Mouse (Mus musculus) cerebellum, adult 2 months (tissue): ENCODE data around the gene Id1. TPM values are rescaled to one million over a fixed set of nuclear protein-coding genes. Genes with fewer than 3 reads are reported as not detected.

Experiments
- DNase-seq, 2 experiments: peaks; one replicate each; pipeline ENCODE4 v3.0.0; 2021
- H3K27ac ChIP-seq: fragments of 200-500 bp; 2 replicates; pipeline ENCODE4 v1.5.1; 2012; ENCODE audit warnings: low read length, control low read depth, inconsistent platforms; ENCODE audit not compliant: insufficient read depth
- H3K27me3 ChIP-seq: fragments of 200-500 bp; 2 replicates; pipeline ENCODE4 v1.6.1; 2012; ENCODE audit warnings: inconsistent platforms, mild to moderate bottlenecking, low read length, moderate library complexity; ENCODE audit not compliant: control insufficient read depth, insufficient read depth
- H3K4me1 ChIP-seq: fragments of 200-500 bp; 2 replicates; pipeline ENCODE4 v1.6.1; 2011; ENCODE audit warnings: low read length; ENCODE audit not compliant: control insufficient read depth, insufficient read depth
- H3K4me3 ChIP-seq: fragments of 200-500 bp; replicated peaks from 2 replicates; pipeline ENCODE3; 2011; ENCODE audit warnings: mild to moderate bottlenecking, low read depth, low read length, control low read depth; ENCODE audit not compliant: insufficient read depth
- CTCF ChIP-seq: fragments of 200-500 bp; IDR thresholded peaks from 2 replicates; pipeline ENCODE4 v1.5.1; 2011; ENCODE audit warnings: low read depth, mild to moderate bottlenecking, control low read depth, low read length, moderate library complexity, borderline replicate concordance; ENCODE audit not compliant: insufficient read depth
- POLR2A ChIP-seq: fragments of 200-500 bp; IDR thresholded peaks from 2 replicates; pipeline ENCODE4 v1.6.1; 2011; ENCODE audit warnings: low read length, control low read depth, borderline replicate concordance; ENCODE audit not compliant: insufficient read depth
- WGBS: fragments of 180-500 bp; shearing (Covaris S2); methylation state at CpG from one replicate; pipeline ENCODE4 v1.1.7; 2018; 5-methylcytosine and 5-hydroxymethylcytosine counted together
- polyA plus RNA-seq: library from polyadenylated mRNA; depleted of rRNA; stranded (reverse); fragments of >200 nt; gene quantifications from 2 replicates; pipeline ENCODE4 v1.2.3, GENCODE M21; 2012; rRNA removed

Gene Id1
- polyA plus RNA-seq, result 63.8 and 68.7 TPM in 2 replicates

DNA sequence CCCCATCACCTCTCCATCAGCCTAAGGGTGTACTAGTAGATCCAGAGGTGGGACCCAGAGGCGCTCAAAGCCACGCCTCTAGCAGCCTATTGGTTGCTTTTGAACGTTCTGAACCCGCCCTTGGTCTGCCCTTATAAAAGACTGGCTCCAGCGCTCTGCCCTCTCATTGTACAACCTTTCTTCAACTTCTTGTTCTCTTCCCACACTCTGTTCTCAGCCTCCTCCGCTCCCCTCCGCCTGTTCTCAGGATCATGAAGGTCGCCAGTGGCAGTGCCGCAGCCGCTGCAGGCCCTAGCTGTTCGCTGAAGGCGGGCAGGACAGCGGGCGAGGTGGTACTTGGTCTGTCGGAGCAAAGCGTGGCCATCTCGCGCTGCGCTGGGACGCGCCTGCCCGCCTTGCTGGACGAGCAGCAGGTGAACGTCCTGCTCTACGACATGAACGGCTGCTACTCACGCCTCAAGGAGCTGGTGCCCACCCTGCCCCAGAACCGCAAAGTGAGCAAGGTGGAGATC is at the start of gene Id1:
Gene Id1 (plus strand): TSS at position 162 of the 512 bp plus-strand sequence.
- TF ChIP-seq CTCF (no peak), POLR2A (peak; percentile 43; the same call in 1 of the 2 replicates)
- 0 out of 2 replicates have a peak within 1 kb of the TSS, but pooled peaks have one; percentile 41 for H3K27ac ChIP-seq
- H3K4me1 ChIP-seq, result peaks cover 16% of the 10 kb centered on the region; the same call in 1 of the 2 replicates
- peak; percentile 47 to 56 for DNase-seq
- WGBS, result 3% methylated on average over 28 of the region's 28 CpGs
- no peaks in the 10 kb centered on the region for H3K27me3 ChIP-seq
- peak within 1 kb of the TSS; percentile 76 for H3K4me3 ChIP-seq

DNA sequence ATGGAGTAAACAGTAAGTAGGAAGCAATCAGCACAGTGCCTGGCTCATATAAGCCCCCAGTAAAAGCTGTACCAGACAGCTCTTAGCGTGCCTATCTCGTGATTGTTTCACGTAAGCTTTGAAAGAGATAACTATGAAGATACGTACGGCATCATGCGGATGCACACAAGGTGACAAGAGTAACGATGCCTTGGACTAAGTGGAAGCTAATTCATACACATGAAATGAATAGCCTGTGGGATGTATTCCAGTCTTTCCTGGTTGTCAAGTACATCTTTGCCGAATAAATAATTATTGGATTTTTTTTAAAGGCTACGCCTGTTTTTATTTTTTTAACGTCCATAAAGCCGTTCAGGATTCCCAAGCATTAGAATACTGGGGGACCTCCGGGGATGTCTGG is 49.7 kb upstream of the Id1 start:
- 50% methylated on average over 12 of the region's 12 CpGs for WGBS
- TF ChIP-seq POLR2A (no peak), CTCF (no peak)
- no peaks in the 10 kb centered on the region for H3K27me3 ChIP-seq
- peak overlapping the region; percentile 65; the same call in 1 of the 2 replicates for H3K27ac ChIP-seq
- H3K4me1 ChIP-seq, result no peaks in the 10 kb centered on the region
- peak overlapping the region; percentile 39 for H3K4me3 ChIP-seq
- DNase-seq, result no peak

DNA sequence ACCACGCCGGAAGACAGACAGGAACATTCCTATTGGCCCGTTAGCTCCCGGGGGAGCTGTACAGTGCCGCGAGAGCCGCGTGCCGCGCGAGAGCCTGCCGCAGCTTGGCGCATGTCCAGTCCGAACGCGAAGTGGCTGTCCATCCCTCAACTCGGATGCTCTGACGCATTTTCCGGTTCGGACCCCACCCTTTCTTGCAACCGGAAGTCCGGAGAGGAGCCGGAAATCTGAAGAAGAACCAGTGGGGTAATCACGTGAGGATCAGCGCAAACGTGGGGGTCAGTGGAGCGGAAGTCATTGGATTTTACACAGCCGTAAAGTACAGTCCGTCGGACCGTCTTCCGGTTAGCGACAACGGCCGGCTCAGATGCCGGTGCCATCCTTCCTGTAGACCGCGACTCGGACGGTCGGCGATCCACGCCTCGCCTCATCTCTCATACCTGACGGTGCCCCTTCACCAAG is 49.2 kb upstream of the Id1 start, which contains the start of gene Mcts2:
Gene Mcts2 (plus strand): TSS at position 230 of the 462 bp plus-strand sequence.
- H3K27ac ChIP-seq, result peak within 1 kb of the TSS; percentile 65; the same call in 1 of the 2 replicates
- H3K4me3 ChIP-seq, result peak within 1 kb of the TSS; percentile 56
- H3K27me3 ChIP-seq, result no peaks in the 10 kb centered on the region
- DNase-seq, result peak; percentile 92 to 97
- WGBS, result 52% methylated on average over 45 of the region's 45 CpGs
- TF ChIP-seq POLR2A (peak; percentile 71), CTCF (no peak)
- no peaks in the 10 kb centered on the region for H3K4me1 ChIP-seq

DNA sequence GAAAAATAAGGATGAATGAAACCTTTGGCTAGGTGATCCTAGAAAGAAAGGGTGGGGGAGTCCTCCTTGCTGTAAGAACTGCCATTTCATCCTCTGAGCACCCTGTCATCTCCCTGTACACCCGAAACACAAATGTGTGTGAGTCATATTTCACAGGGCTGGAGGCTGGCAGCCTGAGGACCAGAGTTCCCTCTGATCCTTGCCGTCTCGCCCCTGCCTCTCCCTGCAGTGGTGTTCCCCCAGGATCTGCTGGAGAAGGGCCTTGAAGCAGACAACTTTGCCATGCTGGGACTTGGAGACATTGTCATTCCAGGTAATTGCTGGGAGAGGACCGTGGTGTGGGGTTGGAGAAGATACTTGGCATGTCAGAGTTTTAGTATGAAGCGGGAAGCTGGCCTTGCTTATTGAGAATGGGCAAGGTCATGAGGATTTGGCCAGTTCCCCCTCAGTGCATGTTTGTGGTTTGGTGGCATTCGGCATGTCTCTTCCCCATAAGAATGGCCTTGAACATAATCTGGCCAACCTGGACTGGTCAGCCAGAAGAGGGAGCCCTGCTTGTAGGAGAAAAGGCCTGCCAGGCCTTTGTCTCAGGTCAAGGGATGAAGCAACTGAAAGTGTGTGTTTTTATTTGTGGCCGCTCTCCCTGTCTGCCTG is 44.4 kb upstream of the Id1 start:
- TF ChIP-seq POLR2A (no peak), CTCF (peak; percentile 58; the same call in 1 of the 2 replicates)
- 61% methylated on average over 7 of the region's 7 CpGs for WGBS
- no peak for DNase-seq
- H3K4me1 ChIP-seq, result peaks cover 4% of the 10 kb centered on the region; the same call in 1 of the 2 replicates
- no peak overlapping the region for H3K4me3 ChIP-seq
- peak overlapping the region; percentile 6; the same call in 1 of the 2 replicates for H3K27ac ChIP-seq
- H3K27me3 ChIP-seq, result no peaks in the 10 kb centered on the region

DNA sequence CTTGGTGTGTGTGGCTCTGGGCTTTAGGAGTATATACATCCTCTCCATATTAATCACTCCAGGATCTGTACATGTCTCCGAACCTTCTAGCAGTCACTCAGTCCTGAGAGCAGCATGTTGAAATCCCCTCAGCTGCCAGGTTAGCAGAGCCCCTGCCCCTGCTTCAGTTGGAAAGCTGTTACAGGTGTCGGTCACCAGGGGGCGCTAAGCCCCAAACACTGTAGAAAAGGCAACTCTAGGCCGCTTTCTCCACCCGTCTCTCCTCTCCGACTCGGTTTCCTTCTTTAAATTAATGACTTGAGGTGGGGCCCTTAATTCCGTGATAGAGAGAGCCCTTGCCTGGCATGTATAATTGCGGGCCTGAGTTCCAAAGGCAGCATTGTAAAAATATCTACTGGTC is 42.8 kb upstream of the Id1 start:
- Histone ChIP-seq H3K27ac (peak overlapping the region; percentile 17; the same call in 1 of the 2 replicates), H3K4me1 (peaks cover 8% of the 10 kb centered on the region; the same call in 1 of the 2 replicates), H3K4me3 (peak overlapping the region; percentile 40), H3K27me3 (no peaks in the 10 kb centered on the region)
- peak; percentile 86 for TF ChIP-seq CTCF
- TF ChIP-seq POLR2A, result no peak
- 10% methylated on average over 9 of the region's 9 CpGs for WGBS
- peak; percentile 71 to 77 for DNase-seq

DNA sequence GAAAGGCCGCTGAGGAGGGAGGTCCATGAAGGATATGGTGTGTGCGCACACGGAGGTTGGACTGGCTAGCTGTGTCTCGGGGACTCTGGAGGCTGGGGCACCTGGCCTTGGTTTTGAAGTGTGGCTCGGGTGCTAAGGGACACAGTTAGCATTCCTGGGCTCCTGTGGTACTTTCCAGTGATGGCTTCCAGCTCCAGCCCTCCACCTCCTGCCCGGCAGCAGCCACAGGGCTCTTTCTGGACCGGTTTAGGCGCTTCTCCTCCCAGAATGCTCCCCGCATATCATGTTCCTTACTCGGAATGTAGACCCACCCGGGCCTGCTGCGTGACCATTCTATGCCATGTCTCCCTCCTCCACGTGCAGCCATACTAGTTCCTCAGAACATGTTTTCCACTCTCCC is 42.3 kb upstream of the Id1 start:
- WGBS, result 87% methylated on average over 13 of the region's 13 CpGs
- TF ChIP-seq CTCF, result no peak
- no peak for TF ChIP-seq POLR2A
- Histone ChIP-seq H3K4me3 (peak overlapping the region; percentile 40), H3K4me1 (peaks cover 8% of the 10 kb centered on the region; the same call in 1 of the 2 replicates), H3K27me3 (no peaks in the 10 kb centered on the region), H3K27ac (peak overlapping the region; percentile 17; the same call in 1 of the 2 replicates)
- DNase-seq, result no peak

DNA sequence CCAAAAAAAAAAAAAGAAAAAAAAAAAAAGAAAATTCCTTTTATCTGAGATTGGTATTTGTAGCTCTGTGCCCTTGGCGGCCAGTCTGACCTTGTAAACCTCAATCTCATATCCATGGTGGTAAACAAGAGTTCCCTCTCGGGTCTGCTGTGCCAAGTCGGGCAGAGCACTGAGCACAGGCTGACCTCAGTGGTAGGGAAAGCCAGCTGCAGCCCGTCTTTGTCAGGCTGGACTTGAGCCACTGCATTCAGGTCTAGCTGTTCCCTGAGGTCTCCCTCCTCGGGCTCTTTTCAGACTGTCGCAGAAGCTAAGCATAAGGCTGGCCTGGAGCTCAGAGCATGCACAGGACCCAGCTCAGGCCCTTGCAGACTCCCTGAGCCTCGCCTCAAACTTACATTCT is 41.3 kb upstream of the Id1 start:
- WGBS, result 59% methylated on average over 7 of the region's 7 CpGs
- Histone ChIP-seq H3K4me3 (no peak overlapping the region), H3K27me3 (no peaks in the 10 kb centered on the region), H3K27ac (no peak overlapping the region), H3K4me1 (peaks cover 15% of the 10 kb centered on the region)
- no peak for DNase-seq
- TF ChIP-seq POLR2A, result no peak
